Mouse (Mus musculus) midbrain, embryonic 16.5 days (tissue): Measurements from ENCODE around the gene Zbtb18. TPM values are rescaled to one million over a fixed set of nuclear protein-coding genes. Genes with fewer than 3 reads are reported as not detected.

Experiments used
- ATAC-seq: fragments of 200-750 bp; cut with Nextera tagmentation; 2 replicates; pipeline ENCODE4 v1.8.0; 2017; ENCODE audit warnings: moderate TSS enrichment
- H3K27ac ChIP-seq: fragments of 300-500 bp; sonication (generic); 2 replicates; pipeline ENCODE4 v1.5.1; 2014; ENCODE audit warnings: mild to moderate bottlenecking, low read length, mixed read lengths
- H3K27me3 ChIP-seq: fragments of 300-500 bp; sonication (generic); 2 replicates; pipeline ENCODE4 v1.6.1; 2014; ENCODE audit warnings: low read depth, low read length, mixed read lengths; ENCODE audit not compliant: control insufficient read depth, insufficient read depth
- H3K36me3 ChIP-seq: fragments of 300-500 bp; sonication (generic); 2 replicates; pipeline ENCODE4 v1.6.1; 2014; ENCODE audit warnings: mild to moderate bottlenecking, low read length, moderate library complexity, mixed read lengths; ENCODE audit not compliant: control insufficient read depth, insufficient read depth
- H3K4me1 ChIP-seq: fragments of 300-500 bp; sonication (generic); 2 replicates; pipeline ENCODE4 v1.6.1; 2014; ENCODE audit warnings: mild to moderate bottlenecking, low read length, mixed read lengths; ENCODE audit not compliant: control insufficient read depth, insufficient read depth
- H3K4me2 ChIP-seq: fragments of 300-500 bp; sonication (generic); 2 replicates; pipeline ENCODE4 v1.6.1; 2014; ENCODE audit warnings: mild to moderate bottlenecking, low read length, mixed read lengths
- H3K4me3 ChIP-seq: fragments of 300-500 bp; sonication (generic); 2 replicates; pipeline ENCODE4 v1.5.1; 2014; ENCODE audit warnings: low read depth, mild to moderate bottlenecking, low read length, moderate library complexity, mixed read lengths
- H3K9ac ChIP-seq: fragments of 300-500 bp; sonication (generic); 2 replicates; pipeline ENCODE4 v1.6.1; 2014; ENCODE audit warnings: low read depth, low read length, mixed read lengths
- H3K9me3 ChIP-seq: fragments of 300-500 bp; sonication (generic); replicated peaks from 2 replicates; pipeline ENCODE4 v1.6.1; 2014; ENCODE audit warnings: mild to moderate bottlenecking, low read length, mixed read lengths; ENCODE audit not compliant: control insufficient read depth, poor library complexity, severe bottlenecking
- WGBS: fragments of 180-500 bp; shearing (Covaris S2); extraction: QIAGEN DNeasy Blood & Tissue Kit; methylation state at CpG from one replicate; pipeline ENCODE4 v1.1.7; 2014; 5-methylcytosine and 5-hydroxymethylcytosine counted together
- polyA plus RNA-seq: library from polyadenylated mRNA; unstranded; fragments of >200 nt; fragmentation: Nextera tagmentation; extraction: Ambion mirVana; gene quantifications from 2 replicates; pipeline ENCODE4 v1.2.1, GENCODE M21; 2015

Gene Zbtb18
- polyA plus RNA-seq, 1 experiment from 2014 or later, result 3.6 TPM

GRCm38 (mm10) chr1:177459536-177459935, 17.4 kb downstream of the Zbtb18 start:
- H3K9me3 ChIP-seq, result no peaks in the 10 kb centered on the region
- ATAC-seq, result no peak
- 60% methylated on average over 2 of the region's 2 CpGs for WGBS
- no peaks in the 10 kb centered on the region for H3K27me3 ChIP-seq
- H3K4me2 ChIP-seq, result no peak overlapping the region
- peaks cover 3% of the 10 kb centered on the region; the same call in 1 of the 2 replicates for H3K4me1 ChIP-seq
- no peak overlapping the region for H3K9ac ChIP-seq
- H3K27ac ChIP-seq, result no peak overlapping the region
- H3K4me3 ChIP-seq, result no peak overlapping the region
- H3K36me3 ChIP-seq, result no peaks in the 10 kb centered on the region

DNA sequence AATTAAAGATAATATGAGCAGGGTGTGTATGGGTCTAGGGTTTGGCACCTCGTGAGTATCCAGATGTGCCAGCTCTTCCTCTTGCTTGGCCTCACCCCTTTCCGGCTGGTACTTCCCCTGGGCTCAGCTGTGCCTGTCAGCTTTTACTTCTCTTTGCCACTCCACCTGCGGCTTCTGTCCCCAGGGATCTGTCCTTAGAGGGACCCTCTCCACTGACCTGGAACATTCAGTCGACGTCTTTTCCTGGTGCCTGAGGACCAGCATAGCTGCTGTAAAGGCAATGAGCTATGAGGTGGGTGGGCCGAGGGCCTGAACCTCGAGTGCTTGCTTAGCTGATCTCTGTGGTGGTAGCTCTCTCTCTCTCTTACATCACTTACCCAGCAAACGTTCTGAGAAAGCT, 25.0 kb downstream of the Zbtb18 start:
- no peaks in the 10 kb centered on the region for H3K36me3 ChIP-seq
- no peaks in the 10 kb centered on the region for H3K9me3 ChIP-seq
- no peak overlapping the region for H3K9ac ChIP-seq
- 71% methylated on average over 8 of the region's 8 CpGs for WGBS
- no peak overlapping the region for H3K4me2 ChIP-seq
- H3K4me3 ChIP-seq, result no peak overlapping the region
- H3K4me1 ChIP-seq, result no peaks in the 10 kb centered on the region
- ATAC-seq, result no peak
- H3K27ac ChIP-seq, result no peak overlapping the region
- no peaks in the 10 kb centered on the region for H3K27me3 ChIP-seq

DNA sequence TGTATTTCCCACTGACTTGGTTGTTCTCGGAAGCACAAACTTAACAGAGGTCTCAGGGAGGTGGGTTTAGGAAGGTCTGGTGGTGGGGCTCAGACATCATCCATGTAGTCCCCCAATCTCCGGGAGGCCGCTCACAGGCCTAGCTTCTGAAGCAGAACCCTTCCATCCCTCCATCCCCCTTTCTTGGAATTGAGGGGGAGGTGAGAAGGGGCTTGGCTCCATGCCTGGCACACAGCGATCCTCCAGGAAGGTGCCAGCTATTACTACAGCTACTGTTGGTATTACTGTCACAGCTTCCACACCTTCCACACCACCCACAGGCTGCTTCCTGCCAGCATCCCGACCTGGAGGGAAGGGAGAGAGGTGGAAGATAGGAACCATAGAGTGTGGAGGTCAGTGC, 26.3 kb downstream of the Zbtb18 start:
- Histone ChIP-seq H3K4me1 (no peaks in the 10 kb centered on the region), H3K4me2 (no peak overlapping the region), H3K27ac (no peak overlapping the region), H3K9ac (no peak overlapping the region), H3K27me3 (no peaks in the 10 kb centered on the region), H3K4me3 (no peak overlapping the region), H3K9me3 (no peaks in the 10 kb centered on the region), H3K36me3 (no peaks in the 10 kb centered on the region)
- ATAC-seq, result no peak
- WGBS, result 77% methylated on average over 5 of the region's 5 CpGs

DNA sequence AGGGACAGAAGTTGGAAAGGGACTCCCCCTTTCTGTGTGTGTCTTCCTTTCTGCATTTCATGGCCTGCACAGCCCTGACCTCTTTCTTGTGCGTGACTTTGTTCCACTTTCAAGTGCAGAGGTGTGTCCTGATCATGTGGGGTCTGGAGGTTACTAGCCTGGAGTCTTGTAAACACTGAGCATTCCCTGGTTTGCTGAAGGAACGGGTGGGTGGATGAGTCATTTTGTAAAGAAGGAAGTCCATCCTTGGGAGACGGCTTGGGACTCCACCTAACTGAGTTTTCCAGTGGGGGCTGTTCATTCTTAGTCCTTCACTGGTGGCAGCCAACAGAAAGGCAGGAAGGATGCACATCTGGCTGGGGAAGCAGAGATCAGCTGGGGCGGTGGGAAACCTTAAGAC, 27.9 kb downstream of the Zbtb18 start:
- 82% methylated on average over 4 of the region's 4 CpGs for WGBS
- no peaks in the 10 kb centered on the region for H3K27me3 ChIP-seq
- ATAC-seq, result no peak

DNA sequence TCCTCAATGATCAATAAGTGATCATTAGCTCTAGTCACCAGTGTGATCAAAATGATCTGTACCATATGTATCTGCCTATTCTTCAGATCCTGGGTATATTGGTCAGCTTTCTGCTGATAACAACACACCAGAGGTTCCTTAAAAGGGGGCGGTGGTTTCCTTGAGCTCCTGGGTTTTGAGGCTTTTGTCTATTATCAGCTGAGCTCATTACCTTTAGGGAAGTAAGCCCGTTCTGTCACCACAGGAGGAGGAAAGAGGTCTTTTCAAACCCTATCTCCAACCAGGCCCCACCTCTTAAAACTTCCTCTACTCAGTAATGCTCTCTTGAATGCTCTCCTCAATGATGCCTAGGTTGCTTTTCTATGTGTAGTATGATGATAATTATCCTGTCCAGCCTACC, 28.8 kb downstream of the Zbtb18 start:
- no peak overlapping the region for H3K27ac ChIP-seq
- no peak overlapping the region for H3K4me2 ChIP-seq
- H3K36me3 ChIP-seq, result no peaks in the 10 kb centered on the region
- 58% methylated on average over 2 of the region's 2 CpGs for WGBS
- no peak overlapping the region for H3K9ac ChIP-seq
- H3K4me1 ChIP-seq, result no peaks in the 10 kb centered on the region
- no peaks in the 10 kb centered on the region for H3K27me3 ChIP-seq
- no peak overlapping the region for H3K4me3 ChIP-seq
- ATAC-seq, result no peak
- no peaks in the 10 kb centered on the region for H3K9me3 ChIP-seq

More for the DNA sequence above, 27.9 kb downstream of the Zbtb18 start:
- Histone ChIP-seq H3K9ac (no peak overlapping the region), H3K4me1 (no peaks in the 10 kb centered on the region), H3K9me3 (no peaks in the 10 kb centered on the region), H3K36me3 (no peaks in the 10 kb centered on the region), H3K4me3 (no peak overlapping the region), H3K4me2 (no peak overlapping the region), H3K27ac (no peak overlapping the region)

DNA sequence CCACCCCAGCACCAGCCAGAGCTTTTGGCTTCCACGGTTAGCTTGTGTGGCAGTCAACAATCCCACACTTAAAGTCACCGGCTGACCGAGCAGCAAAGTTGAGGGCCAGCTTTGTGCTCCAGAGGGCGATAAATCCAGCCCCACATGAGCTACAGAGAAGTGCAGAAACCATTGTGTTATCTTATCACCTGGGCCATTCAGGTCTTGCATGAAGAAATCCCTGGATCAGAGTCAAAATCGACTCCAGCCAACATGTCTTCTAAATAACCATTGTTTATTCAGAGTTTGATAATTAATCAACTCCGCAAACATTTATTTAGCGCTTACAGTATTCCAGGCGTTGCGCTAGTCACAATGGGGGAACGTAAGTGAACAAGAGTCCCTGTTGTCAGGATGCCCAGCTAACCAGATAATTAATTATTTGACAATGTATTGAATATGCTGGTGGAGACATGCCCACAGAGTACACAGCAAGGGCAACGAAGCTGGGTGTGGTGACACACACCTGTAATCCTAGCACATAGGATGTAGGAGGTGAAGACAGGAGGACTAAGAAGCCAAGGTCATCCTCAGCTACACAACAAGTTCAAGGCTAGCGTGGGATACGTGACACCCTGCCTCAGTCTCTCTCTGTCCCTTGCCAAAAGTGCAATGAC, 33.5 kb downstream of the Zbtb18 start:
- Histone ChIP-seq H3K9me3 (no peaks in the 10 kb centered on the region), H3K27me3 (no peaks in the 10 kb centered on the region), H3K36me3 (no peaks in the 10 kb centered on the region), H3K27ac (no peak overlapping the region), H3K4me3 (no peak overlapping the region), H3K4me2 (no peak overlapping the region), H3K9ac (no peak overlapping the region), H3K4me1 (no peaks in the 10 kb centered on the region)
- WGBS, result 87% methylated on average over 13 of the region's 13 CpGs
- ATAC-seq, result no peak

GRCm38 (mm10) chr1:177478578-177478977, 36.4 kb downstream of the Zbtb18 start:
- no peak for ATAC-seq
- no peaks in the 10 kb centered on the region for H3K4me1 ChIP-seq
- H3K9me3 ChIP-seq, result no peaks in the 10 kb centered on the region
- H3K27me3 ChIP-seq, result no peaks in the 10 kb centered on the region
- H3K4me3 ChIP-seq, result no peak overlapping the region
- 91% methylated on average over 2 of the region's 2 CpGs for whole genome bisulfite sequencing
- H3K9ac ChIP-seq, result no peak overlapping the region
- H3K27ac ChIP-seq, result no peak overlapping the region
- no peaks in the 10 kb centered on the region for H3K36me3 ChIP-seq
- no peak overlapping the region for H3K4me2 ChIP-seq

DNA sequence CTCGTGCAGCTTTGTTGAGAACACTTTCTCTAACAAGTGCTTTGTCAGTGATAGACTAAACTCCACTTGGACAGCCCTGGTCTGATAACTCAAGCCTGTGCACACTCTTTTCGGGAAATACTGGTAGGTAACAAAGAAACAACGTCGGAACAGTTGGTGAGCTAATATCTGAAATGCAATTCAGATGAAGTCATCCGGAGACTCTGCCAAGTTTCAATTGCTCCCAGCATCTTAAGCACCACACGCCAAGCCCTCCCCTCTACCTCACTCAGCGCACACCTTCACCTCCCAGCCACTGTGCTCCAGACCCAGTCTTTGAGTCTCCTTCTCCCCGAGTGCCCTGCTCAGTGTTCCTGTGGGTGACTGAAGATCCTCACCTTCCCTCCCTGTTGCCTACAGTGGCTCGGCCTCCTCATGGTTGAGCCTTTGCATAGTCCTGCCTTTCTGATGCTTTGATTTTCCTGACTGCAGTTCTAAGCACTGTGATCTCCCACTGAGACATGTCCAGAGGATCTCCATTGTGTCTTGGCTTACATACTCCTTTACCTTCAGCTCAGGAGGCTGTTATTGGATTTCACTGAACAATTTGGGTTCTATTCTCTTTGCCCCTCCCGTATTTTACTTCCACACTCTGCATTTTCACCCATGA, 37.3 kb downstream of the Zbtb18 start:
- Histone ChIP-seq H3K4me1 (0 out of 2 replicates have a peak, but pooled peaks cover 2% of the 10 kb centered on the region), H3K27ac (no peak overlapping the region), H3K9me3 (no peaks in the 10 kb centered on the region), H3K36me3 (no peaks in the 10 kb centered on the region), H3K4me3 (no peak overlapping the region), H3K27me3 (no peaks in the 10 kb centered on the region), H3K9ac (no peak overlapping the region), H3K4me2 (no peak overlapping the region)
- ATAC-seq, result no peak
- 52% methylated on average over 10 of the region's 10 CpGs for WGBS

- H3K27me3 ChIP-seq, result no peaks in the 10 kb centered on the region
- ATAC-seq, result no peak
- 91% methylated on average over 2 of the region's 2 CpGs for WGBS
- no peak overlapping the region for H3K4me2 ChIP-seq
- peaks cover 7% of the 10 kb centered on the region; the same call in 1 of the 2 replicates for H3K4me1 ChIP-seq
- H3K9ac ChIP-seq, result no peak overlapping the region
- H3K27ac ChIP-seq, result no peak overlapping the region
- H3K9me3 ChIP-seq, result no peaks in the 10 kb centered on the region
- H3K36me3 ChIP-seq, result no peaks in the 10 kb centered on the region
- no peak overlapping the region for H3K4me3 ChIP-seq
Observed at GRCm38 (mm10) chr1:177483612-177484011, 41.5 kb downstream of the Zbtb18 start.
